Mouse (Mus musculus): Measurements from ENCODE around the gene Pmvk. TPM values are rescaled to one million over a fixed set of nuclear protein-coding genes. Genes with fewer than 3 reads are reported as not detected.

Gene Pmvk
- polyA plus RNA-seq, 1 experiment from 2014 or later = 27.7 TPM

DNA sequence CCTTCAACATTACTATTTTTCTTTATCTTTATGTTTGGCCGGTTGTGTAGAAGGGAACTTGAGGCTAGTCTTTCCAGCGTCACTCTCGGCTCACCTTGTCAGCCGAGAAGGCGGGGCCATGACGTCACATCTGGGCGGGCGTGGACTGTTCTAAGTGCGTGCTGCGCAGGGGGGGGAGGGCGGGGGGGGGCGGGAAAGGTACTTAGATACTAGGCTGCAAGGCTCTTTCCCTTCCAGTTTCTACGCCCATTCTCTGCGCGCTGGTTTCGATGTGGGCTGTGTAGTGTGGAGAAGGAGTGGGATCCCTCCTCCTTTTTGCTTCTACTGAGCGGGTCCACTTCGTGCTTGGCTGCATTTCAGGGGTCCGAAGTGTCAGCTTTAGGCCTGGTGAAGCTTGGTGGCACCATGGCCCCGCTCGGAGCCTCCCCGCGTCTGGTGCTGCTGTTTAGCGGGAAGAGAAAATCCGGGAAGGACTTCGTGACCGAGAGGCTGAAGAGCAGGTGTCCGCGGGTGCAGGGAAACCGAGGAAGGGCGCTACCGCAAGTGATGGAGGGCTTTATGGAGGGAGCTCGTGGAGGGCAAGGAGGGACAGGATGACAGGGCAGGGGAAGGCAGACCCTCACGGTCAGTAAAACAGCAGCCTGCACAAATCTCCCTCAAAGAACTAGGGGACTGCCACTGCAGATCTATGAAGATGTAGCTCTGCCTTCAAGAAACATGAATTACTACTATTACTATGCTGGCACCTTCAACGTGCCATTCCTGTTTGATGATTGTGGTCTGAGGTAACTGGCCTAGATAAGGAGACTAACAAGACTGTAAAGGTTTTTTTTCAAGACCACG lies 4.8 kb downstream of the Pmvk start:
- Histone ChIP-seq H3K4me3 (ENCODE audit: low read depth, low read length) (peak overlapping the region; percentile 54), H3K27me3 (replicated peaks; ENCODE audit: control insufficient read depth, insufficient read depth, low read length) (no peaks in the 10 kb centered on the region), H3K9ac (ENCODE audit: low read depth, low read length) (peak overlapping the region; percentile 63), H3K27ac (ENCODE audit: low read depth, low read length) (peak overlapping the region; percentile 74), H3K9me3 (ENCODE audit: control insufficient read depth) (no peaks in the 10 kb centered on the region), H3K4me1 (replicated peaks; ENCODE audit: control insufficient read depth, insufficient read depth, low read length) (peaks cover 4% of the 10 kb centered on the region; the same call in 1 of the 2 replicates), H3K36me3 (ENCODE audit: control insufficient read depth, insufficient read depth) (no peaks in the 10 kb centered on the region), H3K4me2 (replicated peaks; ENCODE audit: low read depth) (peak overlapping the region; percentile 81)
- peak; percentile 87 for ATAC-seq
- no peak for TF ChIP-seq CTCF (IDR thresholded peaks at IDR 0.05; ENCODE audit: low read depth)
- under 1% methylated on average over 36 of the region's 36 CpGs for WGBS

DNA sequence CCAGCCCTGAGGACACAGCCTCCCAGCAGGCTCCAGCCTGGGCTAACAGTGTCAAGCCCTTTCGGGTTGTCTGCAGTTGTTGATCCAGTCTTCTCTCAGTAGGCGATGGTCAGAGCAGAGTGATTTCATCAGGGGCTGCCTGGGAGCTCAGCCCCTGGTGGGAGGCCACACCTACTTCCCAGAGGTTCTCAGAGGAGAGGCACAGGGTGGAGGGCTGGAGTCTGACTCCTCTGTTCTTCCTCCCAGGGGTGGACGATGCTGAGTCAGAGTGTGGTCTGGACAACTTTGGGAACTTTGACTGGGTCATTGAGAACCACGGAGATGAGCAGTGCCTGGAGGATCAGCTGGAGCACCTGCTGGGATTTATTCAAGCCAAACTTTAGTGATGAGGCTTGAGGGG lies 13.9 kb downstream of the Pmvk start:
- TF ChIP-seq CTCF (IDR thresholded peaks at IDR 0.05; ENCODE audit: low read depth) = no peak
- no peak overlapping the region for H3K4me3 ChIP-seq (ENCODE audit: low read depth, low read length)
- WGBS = 70% methylated on average over 4 of the region's 4 CpGs
- no peaks in the 10 kb centered on the region for H3K4me1 ChIP-seq (replicated peaks; ENCODE audit: control insufficient read depth, insufficient read depth, low read length)
- H3K36me3 ChIP-seq (ENCODE audit: control insufficient read depth, insufficient read depth) = peaks cover 12% of the 10 kb centered on the region
- no peaks in the 10 kb centered on the region for H3K27me3 ChIP-seq (replicated peaks; ENCODE audit: control insufficient read depth, insufficient read depth, low read length)
- H3K27ac ChIP-seq (ENCODE audit: low read depth, low read length) = no peak overlapping the region
- no peak overlapping the region for H3K9ac ChIP-seq (ENCODE audit: low read depth, low read length)
- H3K4me2 ChIP-seq (replicated peaks; ENCODE audit: low read depth) = no peak overlapping the region
- no peak for ATAC-seq
- no peaks in the 10 kb centered on the region for H3K9me3 ChIP-seq (ENCODE audit: control insufficient read depth)

DNA sequence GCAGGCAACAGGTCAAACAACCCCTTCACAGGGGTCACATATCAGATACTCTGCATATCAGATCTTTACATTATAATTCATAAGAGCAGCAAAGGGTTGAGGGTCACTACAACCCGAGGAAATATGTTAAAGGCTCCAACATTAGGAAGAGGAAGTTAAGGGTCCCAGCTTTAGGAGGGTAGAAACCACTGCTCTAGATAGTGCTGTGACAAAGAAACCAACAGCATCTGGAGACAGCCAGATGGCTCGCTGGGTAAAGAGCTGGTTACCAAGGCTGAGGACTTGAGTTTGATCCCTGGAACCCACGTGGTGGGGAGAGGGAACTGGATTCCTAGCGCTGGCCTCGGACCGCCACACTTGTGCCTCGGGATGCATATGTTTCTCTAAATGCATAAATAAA lies 17.9 kb downstream of the Pmvk start:
- no peak overlapping the region for H3K4me2 ChIP-seq (replicated peaks; ENCODE audit: low read depth)
- no peaks in the 10 kb centered on the region for H3K4me1 ChIP-seq (replicated peaks; ENCODE audit: control insufficient read depth, insufficient read depth, low read length)
- no peak overlapping the region for H3K4me3 ChIP-seq (ENCODE audit: low read depth, low read length)
- ATAC-seq = no peak
- peaks cover 12% of the 10 kb centered on the region for H3K36me3 ChIP-seq (ENCODE audit: control insufficient read depth, insufficient read depth)
- no peak for TF ChIP-seq CTCF (IDR thresholded peaks at IDR 0.05; ENCODE audit: low read depth)
- H3K27ac ChIP-seq (ENCODE audit: low read depth, low read length) = no peak overlapping the region
- no peak overlapping the region for H3K9ac ChIP-seq (ENCODE audit: low read depth, low read length)
- WGBS = 74% methylated on average over 7 of the region's 7 CpGs
- no peaks in the 10 kb centered on the region for H3K9me3 ChIP-seq (ENCODE audit: control insufficient read depth)
- no peaks in the 10 kb centered on the region for H3K27me3 ChIP-seq (replicated peaks; ENCODE audit: control insufficient read depth, insufficient read depth, low read length)

DNA sequence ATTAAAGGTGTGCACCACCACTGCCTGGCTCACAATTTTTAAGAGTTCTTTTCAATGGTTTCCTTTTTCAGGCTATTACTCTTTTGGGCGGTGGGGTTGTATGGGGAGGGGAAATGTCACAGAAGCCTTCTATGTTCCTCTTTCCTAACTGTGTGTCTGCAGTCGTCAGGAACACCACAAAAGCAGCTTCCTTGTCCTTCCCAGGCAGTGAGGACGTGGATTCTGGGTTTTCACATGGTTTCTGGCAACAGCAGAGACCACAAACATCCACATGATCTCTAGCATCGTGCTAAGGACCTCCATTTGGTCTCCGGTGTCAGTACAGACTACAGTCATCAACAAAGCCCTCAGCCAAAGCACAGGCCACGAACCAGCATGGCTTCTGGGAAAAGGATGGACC lies 19.5 kb downstream of the Pmvk start:
- H3K4me3 ChIP-seq (ENCODE audit: low read depth, low read length) = no peak overlapping the region
- H3K4me2 ChIP-seq (replicated peaks; ENCODE audit: low read depth) = no peak overlapping the region
- H3K9me3 ChIP-seq (ENCODE audit: control insufficient read depth) = no peaks in the 10 kb centered on the region
- H3K36me3 ChIP-seq (ENCODE audit: control insufficient read depth, insufficient read depth) = no peaks in the 10 kb centered on the region; the same call in 1 of the 2 replicates
- no peak overlapping the region for H3K9ac ChIP-seq (ENCODE audit: low read depth, low read length)
- ATAC-seq = no peak
- H3K4me1 ChIP-seq (replicated peaks; ENCODE audit: control insufficient read depth, insufficient read depth, low read length) = no peaks in the 10 kb centered on the region
- no peak overlapping the region for H3K27ac ChIP-seq (ENCODE audit: low read depth, low read length)
- no peaks in the 10 kb centered on the region for H3K27me3 ChIP-seq (replicated peaks; ENCODE audit: control insufficient read depth, insufficient read depth, low read length)
- WGBS = 73% methylated on average over 6 of the region's 6 CpGs
- TF ChIP-seq CTCF (IDR thresholded peaks at IDR 0.05; ENCODE audit: low read depth) = no peak

DNA sequence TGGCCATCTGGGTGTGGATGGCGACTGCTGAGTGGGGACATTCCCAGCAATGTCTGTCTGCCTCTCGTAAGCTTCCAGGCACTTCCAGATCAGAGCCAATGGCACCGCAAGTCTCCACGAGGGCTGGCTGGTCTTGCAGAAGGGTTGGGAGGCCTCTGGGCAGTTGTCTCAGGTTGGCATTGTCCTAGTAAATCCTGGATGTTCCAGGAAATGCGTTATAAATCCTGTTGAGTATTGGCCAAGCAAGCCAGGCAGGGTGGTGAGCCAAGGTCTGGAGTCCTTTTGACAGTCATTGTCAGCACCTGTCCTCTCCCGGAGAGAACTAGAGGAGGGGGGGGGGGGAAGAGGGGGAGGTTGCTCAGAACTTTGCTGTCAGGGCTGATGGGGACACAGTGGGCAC lies 24.7 kb downstream of the Pmvk start:
- no peak overlapping the region for H3K4me3 ChIP-seq (ENCODE audit: low read depth, low read length)
- no peak for TF ChIP-seq CTCF (IDR thresholded peaks at IDR 0.05; ENCODE audit: low read depth)
- 69% methylated on average over 6 of the region's 6 CpGs for WGBS
- H3K4me1 ChIP-seq (replicated peaks; ENCODE audit: control insufficient read depth, insufficient read depth, low read length) = 0 out of 2 replicates have a peak, but pooled peaks cover 2% of the 10 kb centered on the region
- no peak overlapping the region for H3K27ac ChIP-seq (ENCODE audit: low read depth, low read length)
- H3K9me3 ChIP-seq (ENCODE audit: control insufficient read depth) = no peaks in the 10 kb centered on the region
- no peak overlapping the region for H3K9ac ChIP-seq (ENCODE audit: low read depth, low read length)
- ATAC-seq = no peak
- no peaks in the 10 kb centered on the region for H3K27me3 ChIP-seq (replicated peaks; ENCODE audit: control insufficient read depth, insufficient read depth, low read length)
- H3K4me2 ChIP-seq (replicated peaks; ENCODE audit: low read depth) = no peak overlapping the region
- no peaks in the 10 kb centered on the region for H3K36me3 ChIP-seq (ENCODE audit: control insufficient read depth, insufficient read depth)

DNA sequence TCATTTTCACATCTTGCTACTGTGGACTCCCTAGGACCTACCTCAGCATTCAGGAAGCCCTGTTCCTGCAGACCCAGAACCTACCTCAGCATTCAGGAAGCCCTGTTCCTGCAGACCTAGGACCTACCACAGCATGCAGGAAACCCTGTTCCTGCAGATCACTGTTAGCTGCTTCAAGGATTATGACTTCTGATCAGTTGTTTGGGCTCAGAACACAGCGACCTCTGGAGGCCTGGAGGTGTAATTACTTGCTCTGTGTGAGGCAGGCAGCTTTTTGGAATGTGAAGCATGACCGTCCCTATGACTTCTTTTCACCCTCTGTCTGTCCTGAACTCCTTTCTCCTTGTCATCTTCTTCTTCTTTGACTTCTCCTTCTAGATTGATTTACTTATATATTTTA lies 27.1 kb downstream of the Pmvk start:
- Histone ChIP-seq H3K4me3 (ENCODE audit: low read depth, low read length) (no peak overlapping the region), H3K27me3 (replicated peaks; ENCODE audit: control insufficient read depth, insufficient read depth, low read length) (no peaks in the 10 kb centered on the region), H3K9me3 (ENCODE audit: control insufficient read depth) (no peaks in the 10 kb centered on the region), H3K27ac (ENCODE audit: low read depth, low read length) (no peak overlapping the region), H3K4me2 (replicated peaks; ENCODE audit: low read depth) (no peak overlapping the region), H3K4me1 (replicated peaks; ENCODE audit: control insufficient read depth, insufficient read depth, low read length) (0 out of 2 replicates have a peak, but pooled peaks cover 2% of the 10 kb centered on the region), H3K9ac (ENCODE audit: low read depth, low read length) (no peak overlapping the region), H3K36me3 (ENCODE audit: control insufficient read depth, insufficient read depth) (no peaks in the 10 kb centered on the region)
- no peak for ATAC-seq
- TF ChIP-seq CTCF (IDR thresholded peaks at IDR 0.05; ENCODE audit: low read depth) = peak; percentile 83
- 51% methylated on average over 2 of the region's 2 CpGs for WGBS

All from intestine, postnatal 0 days (tissue).